Mouse (Mus musculus): ENCODE measurements around the gene Tmem87a.

Tmem87a gene

GRCm38 (mm10) chr2:120360425-120360824 lies 43.5 kb downstream of the Tmem87a start:
- DNase-seq: no peak

DNA sequence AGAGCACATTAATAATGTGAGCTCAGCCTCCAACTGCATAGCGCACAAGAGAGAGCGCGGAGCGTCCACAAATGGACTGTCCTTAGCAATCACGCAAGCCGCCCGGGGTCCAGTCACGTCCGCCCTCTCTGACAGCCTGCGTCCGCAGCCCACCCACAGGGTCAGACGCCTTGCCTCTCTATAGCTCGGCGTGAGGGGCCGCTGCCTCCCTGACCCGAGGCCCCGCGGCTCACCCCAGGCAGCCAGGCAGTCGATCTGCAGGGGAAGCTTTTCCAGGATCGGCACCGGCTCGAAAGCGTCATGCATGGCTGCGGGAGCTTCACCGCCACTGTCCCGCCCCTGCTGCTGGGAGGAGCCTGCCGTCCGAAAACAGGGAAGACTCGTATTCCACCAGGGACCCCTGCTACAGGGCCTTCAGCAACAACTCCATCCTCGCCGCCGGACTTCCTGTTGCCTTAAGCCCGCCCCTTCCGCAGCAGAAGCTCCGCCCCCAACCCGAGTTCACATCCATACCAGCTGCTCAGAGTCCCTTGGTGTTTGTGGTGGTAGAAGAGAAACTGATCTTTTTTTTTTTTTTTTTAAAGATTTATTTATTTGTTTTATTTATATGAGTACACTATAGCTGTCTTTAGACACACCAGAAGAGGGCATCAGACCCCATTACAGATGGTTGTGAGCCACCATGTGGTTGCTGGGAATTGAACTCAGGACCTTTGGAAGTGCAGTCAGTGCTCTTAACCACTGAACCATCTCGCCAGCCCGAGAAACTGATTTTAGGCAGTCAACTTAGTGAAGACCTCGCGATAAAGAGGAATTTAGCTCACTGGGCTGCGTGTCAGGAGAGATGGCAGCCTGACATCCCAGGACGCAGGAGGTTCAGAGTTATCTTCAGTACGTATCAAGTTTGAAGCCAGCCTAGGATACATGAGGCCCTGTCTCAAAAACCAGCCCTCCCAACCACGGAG lies 50.9 kb downstream of the Tmem87a start, which contains the start of gene Vps39:
Vps39 (minus strand) TSS at position 456 of the 965 bp plus-strand sequence.
- peak; percentile 89 for DNase-seq

DNA sequence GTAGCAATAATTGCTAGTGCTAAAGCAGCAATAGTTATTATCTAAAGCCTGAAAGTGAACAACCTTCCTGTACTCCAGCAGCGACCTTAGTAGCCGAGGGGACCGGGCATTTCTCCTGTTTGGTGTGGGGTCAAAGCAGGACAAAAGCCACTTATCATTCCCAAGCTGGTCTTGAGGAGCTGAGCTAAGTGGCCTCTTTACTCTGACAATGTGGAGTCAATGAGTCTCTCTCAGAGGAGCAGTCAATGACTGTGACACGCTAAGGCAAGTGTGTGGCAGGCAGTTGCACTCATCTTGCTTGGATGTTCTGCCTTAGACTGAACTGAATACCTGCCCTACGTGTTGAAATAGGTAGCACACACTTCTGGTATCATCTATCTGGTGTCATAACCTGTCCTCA lies 52.6 kb downstream of the Tmem87a start:
- DNase-seq: no peak

GRCm38 (mm10) chr2:120348120-120348519 lies 55.8 kb downstream of the Tmem87a start:
- DNase-seq: peak; percentile 31

- no peak for DNase-seq
Measured at GRCm38 (mm10) chr2:120341741-120342140, 62.2 kb downstream of the Tmem87a start.

- DNase-seq: no peak
Measured at GRCm38 (mm10) chr2:120337886-120338285, 66.0 kb downstream of the Tmem87a start.

DNA sequence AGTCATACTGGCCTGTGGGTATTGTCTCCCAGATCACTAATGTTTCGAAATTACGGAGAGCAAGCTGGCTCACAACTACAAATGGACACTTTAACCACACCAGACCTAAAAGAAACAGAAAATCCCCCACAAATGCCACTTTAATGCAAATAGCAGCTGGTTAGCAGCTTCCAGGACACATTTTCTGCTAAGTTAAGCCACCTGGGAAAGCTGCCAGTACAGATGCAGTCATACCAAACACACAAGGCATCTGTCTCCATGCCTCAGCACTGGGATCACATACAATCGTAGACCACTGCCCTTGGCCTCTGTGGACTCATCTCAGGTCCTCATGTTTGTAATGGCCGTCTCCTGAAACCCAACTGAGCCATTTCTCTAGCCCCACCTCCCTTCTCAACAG lies 72.3 kb downstream of the Tmem87a start:
- DNase-seq: no peak

DNA sequence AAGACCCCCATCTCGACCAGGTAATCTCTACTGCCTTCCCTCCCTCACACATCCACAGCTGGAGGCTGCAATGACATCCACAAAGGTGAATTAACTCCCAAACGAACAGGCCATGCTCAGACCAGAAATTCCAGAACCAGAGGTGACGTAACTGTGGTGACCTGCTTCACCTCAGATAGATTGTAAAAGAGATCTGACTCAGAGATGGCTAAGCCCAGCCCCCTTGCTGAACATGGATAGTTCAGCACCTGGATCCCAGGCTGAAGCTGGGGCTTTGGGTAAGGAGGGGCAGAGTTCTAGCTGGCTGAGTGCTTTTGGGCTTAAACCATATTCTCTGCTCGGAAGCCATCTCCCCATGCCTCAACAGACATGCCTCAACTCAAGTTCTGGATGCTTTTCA lies 88.8 kb downstream of the Tmem87a start:
- DNase-seq: no peak

DNA sequence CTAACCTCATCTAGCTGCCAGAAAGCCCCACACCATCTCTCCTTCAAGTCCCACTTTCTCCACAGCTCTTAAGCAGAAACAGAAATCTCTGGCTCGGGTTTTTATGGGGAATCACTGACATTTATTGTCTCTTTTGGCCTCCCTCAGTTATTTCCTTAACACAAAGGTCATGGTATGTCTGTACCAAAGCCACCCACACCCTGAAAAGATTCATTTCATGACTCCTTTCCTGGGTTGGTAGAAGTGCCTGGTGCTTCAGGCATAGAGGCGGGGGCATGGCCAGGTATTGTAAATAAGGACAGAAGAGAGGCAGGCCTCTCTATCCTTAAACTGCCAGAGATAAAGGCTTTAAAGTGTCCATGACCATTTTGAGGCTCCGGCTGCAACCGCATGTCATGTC lies 89.4 kb downstream of the Tmem87a start:
- no peak for DNase-seq

DNA sequence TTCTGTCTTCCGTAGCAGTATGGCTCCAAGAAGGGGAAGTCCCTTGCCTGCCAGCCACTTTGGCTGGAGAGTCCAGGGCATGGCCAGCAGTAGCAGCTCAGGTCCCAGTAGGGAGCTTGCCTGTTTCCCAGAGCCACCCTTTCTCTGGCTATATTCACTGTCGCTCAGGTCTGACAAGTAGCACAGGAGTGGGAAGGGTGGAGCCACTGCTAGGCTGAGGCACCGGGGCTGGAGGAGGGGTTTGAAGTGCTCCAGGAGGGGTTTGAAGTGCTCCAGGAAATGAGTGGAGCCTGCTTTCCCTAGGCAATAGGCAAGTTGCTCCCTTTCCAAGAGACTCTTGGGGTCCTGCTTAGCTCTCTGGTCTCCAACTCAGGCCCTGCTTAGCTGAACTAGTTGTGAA lies 89.9 kb downstream of the Tmem87a start, which contains the start of gene Pla2g4f:
Pla2g4f (minus strand) TSS at position 190 of the 400 bp plus-strand sequence.
- DNase-seq: no peak

DNA sequence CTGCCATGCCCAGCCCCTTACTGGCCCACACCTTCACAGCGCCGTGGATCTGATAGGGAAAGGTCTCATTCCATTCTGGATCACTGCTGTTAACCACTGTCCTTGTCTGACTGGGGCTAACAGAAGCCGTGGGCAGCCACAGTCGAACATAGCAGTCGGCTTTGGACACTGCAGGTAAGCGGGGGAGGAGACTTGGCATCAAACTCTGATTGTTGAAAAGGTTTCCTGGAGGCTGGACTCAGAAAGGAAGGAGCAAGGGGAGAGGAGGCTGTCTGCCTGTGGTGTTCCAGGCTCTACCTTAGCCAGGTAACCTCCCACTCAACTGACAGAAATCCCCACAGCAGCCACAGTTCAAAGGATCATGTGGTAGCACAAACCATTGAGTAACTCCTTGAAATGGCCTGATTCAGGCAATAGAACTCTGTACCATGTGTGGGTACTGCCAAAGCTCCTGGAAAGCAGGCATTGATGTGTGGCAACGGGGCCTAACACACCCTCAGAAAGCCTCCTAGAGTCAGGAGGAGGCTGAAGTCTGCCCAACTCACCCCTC lies 91.6 kb downstream of the Tmem87a start:
- no peak for DNase-seq
